Comparison of ENCODE assay signal across 9 mouse cellular contexts in the genomic region with DNA sequence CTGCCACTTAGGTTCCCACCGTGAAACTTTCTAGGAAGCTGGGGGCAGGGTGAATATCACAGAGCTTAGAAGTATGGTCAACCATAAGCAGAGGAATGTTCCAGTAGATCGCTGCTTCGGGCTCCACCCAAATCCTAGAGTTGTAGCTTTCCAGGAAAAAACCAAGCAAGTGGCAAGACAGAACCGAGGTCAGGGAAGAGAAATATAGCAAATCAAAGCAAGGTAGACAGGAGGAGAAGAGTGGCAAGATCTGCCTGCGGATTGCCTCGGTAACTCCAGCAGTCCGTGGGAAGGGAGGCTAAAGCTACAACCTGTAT. TPM values are rescaled to one million over a fixed set of nuclear protein-coding genes. Genes with fewer than 3 reads are reported as not detected.
DNase-seq lines count a peak whose midpoint lies in the region; ATAC-seq lines count a peak whose summit lies in the region.
"Had no signal": no experiment of that assay in that cellular context is flagged by ENCODE, and none has a peak within 500 bp of the region (broad histone marks: within the 10 kb centered on the region; RNA-seq: fewer than 3 reads in every experiment).

No protein-coding gene starts in this region.

- H3K4me2 ChIP-seq in kidney, embryonic 16.5 days (replicated peaks; ENCODE audit: low read depth, low read length), result peak overlapping the region; percentile 44
- H3K4me2 ChIP-seq in kidney, embryonic 14.5 days (replicated peaks; ENCODE audit: low read depth, low read length), result no peak overlapping the region; the same call in 1 of the 2 replicates
- peak overlapping the region; percentile 16; the same call in 1 of the 2 replicates for H3K4me2 ChIP-seq in hindbrain, embryonic 16.5 days (ENCODE audit: low read length)
- H3K4me2 ChIP-seq in liver, embryonic 16.5 days (ENCODE audit: low read depth, low read length), result peak overlapping the region; percentile 2; the same call in 1 of the 2 replicates

- H3K4me3 ChIP-seq in kidney, embryonic 16.5 days (ENCODE audit: low read length), result peak overlapping the region; percentile 22; the same call in 1 of the 2 replicates
- no peak overlapping the region for H3K4me3 ChIP-seq in kidney, embryonic 14.5 days (ENCODE audit: low read length)
- H3K4me3 ChIP-seq in brown adipose tissue, adult 24 weeks (ENCODE audit: insufficient read depth, low read depth, low read length), result peak overlapping the region; percentile 38
- H3K4me3 ChIP-seq in hindbrain, embryonic 16.5 days (ENCODE audit: low read length), result no peak overlapping the region
- H3K4me3 ChIP-seq in liver, embryonic 16.5 days (ENCODE audit: low read depth, low read length), result peak overlapping the region; percentile 48

- H3K27ac ChIP-seq in kidney, embryonic 16.5 days (ENCODE audit: low read length), result no peak overlapping the region
- no peak overlapping the region for H3K27ac ChIP-seq in kidney, embryonic 14.5 days (ENCODE audit: low read depth, low read length)
- H3K27ac ChIP-seq in brown adipose tissue, adult 24 weeks (replicated peaks; ENCODE audit: low read depth, low read length), result no peak overlapping the region
- H3K27ac ChIP-seq in hindbrain, embryonic 16.5 days (ENCODE audit: low read depth, low read length), result no peak overlapping the region
- H3K27ac ChIP-seq in liver, embryonic 16.5 days (ENCODE audit: low read length), result no peak overlapping the region
- H3K27ac ChIP-seq: midbrain, embryonic 10.5 days had no signal

- WGBS in kidney, embryonic 16.5 days, result 75% methylated on average over 7 of the region's 7 CpGs
- WGBS in kidney, embryonic 14.5 days, result 70% methylated on average over 7 of the region's 7 CpGs
- WGBS in hindbrain, embryonic 16.5 days, result 78% methylated on average over 7 of the region's 7 CpGs
- WGBS in liver, embryonic 16.5 days (ENCODE audit: insufficient replicate concordance), result 38% methylated on average over 7 of the region's 7 CpGs

- H3K4me1 ChIP-seq in kidney, embryonic 16.5 days (ENCODE audit: insufficient read depth, low read length), result no peaks in the 10 kb centered on the region; the same call in 1 of the 2 replicates
- H3K4me1 ChIP-seq in kidney, embryonic 14.5 days (ENCODE audit: control insufficient read depth, insufficient read depth, low read length), result no peaks in the 10 kb centered on the region
- no peaks in the 10 kb centered on the region for H3K4me1 ChIP-seq in brown adipose tissue, adult 24 weeks (ENCODE audit: control insufficient read depth, insufficient read depth, insufficient read length, low read length)
- H3K4me1 ChIP-seq in hindbrain, embryonic 16.5 days (ENCODE audit: control insufficient read depth, insufficient read depth, low read depth, low read length), result no peaks in the 10 kb centered on the region
- no peaks in the 10 kb centered on the region for H3K4me1 ChIP-seq in liver, embryonic 16.5 days (ENCODE audit: control insufficient read depth, low read depth, low read length)

- H3K27me3 ChIP-seq in kidney, embryonic 16.5 days (ENCODE audit: insufficient read depth, low read length), result no peaks in the 10 kb centered on the region
- no peaks in the 10 kb centered on the region for H3K27me3 ChIP-seq in kidney, embryonic 14.5 days (ENCODE audit: control insufficient read depth, insufficient read depth, low read length)
- no peaks in the 10 kb centered on the region for H3K27me3 ChIP-seq in hindbrain, embryonic 16.5 days (replicated peaks; ENCODE audit: control insufficient read depth, insufficient read depth, low read length)
- H3K27me3 ChIP-seq in liver, embryonic 16.5 days (ENCODE audit: control insufficient read depth, insufficient read depth, low read depth, low read length), result no peaks in the 10 kb centered on the region

- ATAC-seq in kidney, embryonic 16.5 days (ENCODE audit: low FRiP score, low TSS enrichment), result no peak
- ATAC-seq in kidney, embryonic 14.5 days (ENCODE audit: low FRiP score, low TSS enrichment), result no peak
- ATAC-seq in hindbrain, embryonic 16.5 days, result no peak
- ATAC-seq in liver, embryonic 16.5 days (ENCODE audit: low read depth), result no peak
- ATAC-seq in erythroblast, adult 5-6 weeks (replicated peaks; ENCODE audit: low FRiP score, poor library complexity, severe bottlenecking), result no peak

- no peaks in the 10 kb centered on the region for H3K36me3 ChIP-seq in kidney, embryonic 16.5 days (ENCODE audit: insufficient read depth, low read length)
- H3K36me3 ChIP-seq in kidney, embryonic 14.5 days (ENCODE audit: control insufficient read depth, insufficient read depth, low read length), result no peaks in the 10 kb centered on the region
- H3K36me3 ChIP-seq in hindbrain, embryonic 16.5 days (ENCODE audit: control insufficient read depth, insufficient read depth, low read length), result no peaks in the 10 kb centered on the region
- no peaks in the 10 kb centered on the region for H3K36me3 ChIP-seq in liver, embryonic 16.5 days (ENCODE audit: control insufficient read depth, insufficient read depth)
- H3K36me3 ChIP-seq: midbrain, embryonic 10.5 days had no signal

- intact Hi-C loops in gastrocnemius, postnatal 14 days (cut with DNase I; ENCODE audit: low total_unique reads), result loop anchor here (2.0 kb wide), 1 partner anchor 44 kb away; no protein-coding TSS in a partner anchor

- DNase-seq in gastrocnemius, postnatal 14 days, result no peak

- no peaks in the 10 kb centered on the region for H3K9me3 ChIP-seq in kidney, embryonic 16.5 days (ENCODE audit: low read length)
- H3K9me3 ChIP-seq in kidney, embryonic 14.5 days (ENCODE audit: control insufficient read depth, low read length), result no peaks in the 10 kb centered on the region
- H3K9me3 ChIP-seq in hindbrain, embryonic 16.5 days (ENCODE audit: control insufficient read depth, low read length), result no peaks in the 10 kb centered on the region
- H3K9me3 ChIP-seq in liver, embryonic 16.5 days (replicated peaks; ENCODE audit: control insufficient read depth, low read length), result no peaks in the 10 kb centered on the region
- H3K9me3 ChIP-seq: midbrain, embryonic 10.5 days had no signal

- no peak overlapping the region for H3K9ac ChIP-seq in kidney, embryonic 16.5 days (replicated peaks; ENCODE audit: low read length)
- H3K9ac ChIP-seq in kidney, embryonic 14.5 days (ENCODE audit: low read depth, low read length), result no peak overlapping the region
- no peak overlapping the region for H3K9ac ChIP-seq in hindbrain, embryonic 16.5 days (ENCODE audit: low read depth, low read length)
- no peak overlapping the region for H3K9ac ChIP-seq in liver, embryonic 16.5 days (ENCODE audit: low read depth, low read length)

RNA-seq across cellular contexts. Expression of gene Batf, which starts 0.7 kb away (rescaled TPM):
- 3.9 TPM in 2 replicates for polyA plus RNA-seq in kidney, embryonic 16.5 days (2015; fragmentation: Nextera tagmentation; extraction: Ambion mirVana)
- 2.7 and 2.9 TPM in 2 replicates for polyA plus RNA-seq in kidney, embryonic 14.5 days (2014; fragmentation: Nextera tagmentation; extraction: Ambion mirVana)
- 1.1 and 1.2 TPM in 2 replicates for polyA plus RNA-seq in brown adipose tissue, adult 24 weeks (2012; ENCODE audit: insufficient read depth, insufficient read length, missing spikeins)
- 1.2 and 1.3 TPM in 2 replicates for polyA plus RNA-seq in hindbrain, embryonic 16.5 days (2015; fragmentation: Nextera tagmentation; extraction: Ambion mirVana)
- polyA plus RNA-seq in liver, embryonic 16.5 days (2015; fragmentation: Nextera tagmentation; extraction: Ambion mirVana), result 2.5 and 4.0 TPM in 2 replicates
- 3.6 TPM in 1 of 2 replicates, not detected in the other for total RNA-seq in erythroblast, adult 5-6 weeks (2015; ENCODE audit: low replicate concordance)
- 3.2 and 6.0 TPM in 2 replicates for total RNA-seq in erythroblast, adult 5-6 weeks (2017; ENCODE audit: low replicate concordance)
- under 1 TPM; 0.29 to 0.40 TPM for total RNA-seq in gastrocnemius, postnatal 14 days (2021)

RNA-seq across cellular contexts. Expression of gene Flvcr2, which starts 59.2 kb away (rescaled TPM):
- polyA plus RNA-seq in kidney, embryonic 16.5 days (2015; fragmentation: Nextera tagmentation; extraction: Ambion mirVana), result 6.2 and 7.1 TPM in 2 replicates
- polyA plus RNA-seq in kidney, embryonic 14.5 days (2014; fragmentation: Nextera tagmentation; extraction: Ambion mirVana), result 0.94 and 2.2 TPM in 2 replicates
- not detected in 2 replicates for polyA plus RNA-seq in brown adipose tissue, adult 24 weeks (2012; ENCODE audit: insufficient read depth, insufficient read length, missing spikeins)
- polyA plus RNA-seq in hindbrain, embryonic 16.5 days (2015; fragmentation: Nextera tagmentation; extraction: Ambion mirVana), result 6.3 and 6.9 TPM in 2 replicates
- polyA plus RNA-seq in liver, embryonic 16.5 days (2015; fragmentation: Nextera tagmentation; extraction: Ambion mirVana), result 8.8 and 10.0 TPM in 2 replicates
- not detected in 2 replicates for total RNA-seq in erythroblast, adult 5-6 weeks (2015; ENCODE audit: low replicate concordance)
- total RNA-seq in erythroblast, adult 5-6 weeks (2017; ENCODE audit: low replicate concordance), result not detected in 2 replicates
- total RNA-seq in gastrocnemius, postnatal 14 days (2021), result 1 to 10 TPM; 1.4 to 3.0 TPM
- total RNA-seq: neutrophil, adult 5-6 weeks had no signal

Comparison
In these comparisons a context has a peak if more than half of its experiments do, and no peak if none do; other contexts are left out.
1. H3K4me3 ChIP-seq: peak in kidney, embryonic 16.5 days (single experiment), brown adipose tissue, adult 24 weeks (single experiment) and liver, embryonic 16.5 days (single experiment); none in kidney, embryonic 14.5 days (single experiment) and hindbrain, embryonic 16.5 days (single experiment).